Mouse (Mus musculus) bone marrow, adult 2 months (tissue): ENCODE results near the gene Zap70. TPM values are rescaled to one million over a fixed set of nuclear protein-coding genes. Genes with fewer than 3 reads are reported as not detected.
A peak's percentile ranks its signal among the peaks of the same experiment; 100 is the strongest.

Source experiments
- H3K27ac ChIP-seq: fragments of 200-500 bp; 2 replicates; pipeline ENCODE4 v1.5.1; 2012; ENCODE audit warnings: low read depth, mild to moderate bottlenecking, control low read depth, inconsistent platforms, low read length; ENCODE audit not compliant: control insufficient read depth, poor library complexity, insufficient read depth
- H3K4me1 ChIP-seq: fragments of 200-500 bp; 2 replicates; pipeline ENCODE4 v1.6.1; 2011; ENCODE audit warnings: low read length; ENCODE audit not compliant: control insufficient read depth, insufficient read depth
- H3K4me3 ChIP-seq: fragments of 200-500 bp; replicated peaks from 2 replicates; pipeline ENCODE3; 2011; ENCODE audit warnings: mild to moderate bottlenecking, low read depth, low read length, control low read depth; ENCODE audit not compliant: control insufficient read depth
- CTCF ChIP-seq: fragments of 200-500 bp; IDR thresholded peaks from 2 replicates; pipeline ENCODE4 v1.5.1; 2011; ENCODE audit warnings: low read length, control low read depth; ENCODE audit not compliant: control insufficient read depth, insufficient read depth
- POLR2A ChIP-seq: fragments of 200-500 bp; IDR thresholded peaks from 2 replicates; pipeline ENCODE4 v1.6.1; 2011; ENCODE audit warnings: low read depth, mild to moderate bottlenecking, control low read depth, low read length, borderline replicate concordance; ENCODE audit not compliant: control insufficient read depth
- WGBS: fragments of 180-500 bp; shearing (Covaris S2); methylation state at CpG from one replicate; pipeline ENCODE4 v1.1.7; 2018; 5-methylcytosine and 5-hydroxymethylcytosine counted together
- polyA plus RNA-seq: library from polyadenylated mRNA; stranded (reverse); fragments of >200 nt; gene quantifications from 2 replicates; pipeline ENCODE4 v1.2.4, GENCODE M21; 2011; ENCODE audit warnings: low replicate concordance; ENCODE audit not compliant: missing spikeins, insufficient read depth, insufficient read length

Zap70 gene
- polyA plus RNA-seq, 1 experiment: 5.3 TPM

DNA sequence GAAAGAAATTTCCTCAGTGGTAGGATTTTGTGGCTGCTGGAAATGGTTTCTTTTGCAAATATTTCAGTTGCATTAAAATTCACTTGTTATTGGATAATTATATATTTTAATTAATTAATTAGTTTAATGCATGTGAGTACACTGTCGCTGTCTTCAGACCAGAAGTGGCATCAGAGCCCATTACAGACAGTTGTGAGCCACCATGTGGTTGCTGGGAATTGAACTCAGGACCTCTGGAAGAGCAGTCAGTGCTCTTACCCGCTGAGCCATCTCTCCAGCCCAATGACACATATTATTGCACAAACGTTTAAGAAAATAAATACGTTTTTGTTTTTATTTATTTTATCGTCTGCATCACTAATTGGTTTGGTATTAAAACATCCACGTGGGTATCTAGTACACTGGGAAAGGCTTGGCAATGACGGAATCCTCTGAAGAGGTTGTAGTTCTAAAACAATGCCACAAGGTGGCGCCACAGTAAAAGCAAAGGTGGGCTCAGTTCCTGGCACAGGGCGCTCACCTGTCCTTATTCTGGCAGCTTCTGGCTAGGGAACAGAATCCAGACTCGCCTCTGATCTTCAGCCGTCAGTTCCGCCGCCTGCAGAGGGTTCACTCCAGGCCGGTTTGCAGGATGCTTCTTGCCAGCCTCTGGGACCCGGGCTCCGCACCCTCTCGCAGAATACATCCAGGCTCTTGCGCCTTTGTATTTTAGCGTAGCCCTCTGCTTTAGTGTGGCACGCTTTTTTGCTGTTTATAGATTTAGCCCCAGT is 23.0 kb downstream of the Zap70 start:
- WGBS: 4% methylated on average over 20 of the region's 20 CpGs
- no peak overlapping the region for H3K4me3 ChIP-seq
- no peak for TF ChIP-seq POLR2A
- peak; percentile 82 for TF ChIP-seq CTCF
- no peaks in the 10 kb centered on the region; the same call in 1 of the 2 replicates for H3K4me1 ChIP-seq
- no peak overlapping the region for H3K27ac ChIP-seq

DNA sequence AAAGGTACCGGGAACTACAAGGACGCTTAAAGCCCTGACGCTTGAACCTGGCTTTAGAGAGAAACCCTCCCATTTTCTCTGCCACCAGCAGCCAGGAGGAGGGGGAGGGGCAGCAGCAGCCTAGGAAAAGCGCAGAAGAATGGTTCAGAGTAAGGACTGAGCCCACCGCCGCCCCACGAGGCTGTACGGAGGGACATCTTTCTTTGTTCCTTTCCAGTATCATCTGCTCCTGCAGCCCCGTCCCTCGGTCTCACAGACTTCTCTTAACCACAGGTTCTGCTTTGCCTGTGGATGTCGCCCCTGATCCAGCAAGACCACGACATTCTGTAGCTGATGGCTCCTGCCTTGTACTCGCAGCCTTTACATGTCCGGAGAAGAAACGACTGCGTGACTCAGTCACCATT is 23.6 kb downstream of the Zap70 start:
- WGBS: 3% methylated on average over 16 of the region's 16 CpGs
- H3K27ac ChIP-seq: no peak overlapping the region
- no peak for TF ChIP-seq CTCF
- TF ChIP-seq POLR2A: no peak
- no peaks in the 10 kb centered on the region; the same call in 1 of the 2 replicates for H3K4me1 ChIP-seq
- no peak overlapping the region for H3K4me3 ChIP-seq

DNA sequence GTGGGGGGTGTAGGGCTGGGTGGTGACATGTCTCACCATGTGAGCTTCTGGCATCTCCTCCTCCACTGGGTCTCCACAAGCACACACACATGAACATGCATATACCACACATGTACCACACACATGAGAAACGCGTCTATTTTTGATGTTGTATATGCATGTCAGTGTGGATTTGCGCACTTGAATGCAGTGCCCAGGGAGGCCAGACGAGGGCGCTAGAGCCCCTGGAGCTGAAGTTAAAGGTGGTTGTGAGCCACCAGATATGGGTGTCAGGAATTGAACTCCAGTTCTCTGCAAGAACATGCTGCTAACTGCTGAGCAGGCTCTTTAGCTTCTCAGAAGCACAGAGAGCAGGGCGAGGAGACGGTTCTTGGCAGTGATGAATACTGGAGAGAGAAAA is 24.8 kb downstream of the Zap70 start:
- Histone ChIP-seq H3K4me1 (no peaks in the 10 kb centered on the region; the same call in 1 of the 2 replicates), H3K4me3 (no peak overlapping the region), H3K27ac (no peak overlapping the region)
- TF ChIP-seq POLR2A (no peak), CTCF (peak; percentile 49)
- WGBS: 93% methylated on average over 7 of the region's 7 CpGs

DNA sequence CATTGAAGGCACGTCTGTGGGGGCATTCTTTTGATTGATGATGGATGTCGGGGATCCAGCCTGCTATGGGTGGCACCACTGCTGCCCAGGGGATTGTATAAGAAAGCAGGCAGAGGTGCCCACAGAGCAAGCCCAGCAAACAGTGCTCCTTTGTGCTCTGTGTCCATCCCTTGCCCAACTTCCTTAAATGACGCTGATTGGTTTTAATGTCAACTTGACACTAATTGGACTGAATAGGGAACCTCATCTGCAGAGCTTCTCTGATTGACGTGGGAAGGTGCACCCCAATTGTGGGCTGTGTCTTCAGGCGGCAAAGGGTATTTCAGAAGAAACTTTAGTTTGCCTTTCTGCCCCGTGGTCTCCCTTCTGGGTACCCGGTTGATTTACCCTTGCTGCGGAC is 27.8 kb downstream of the Zap70 start:
- no peak overlapping the region for H3K27ac ChIP-seq
- no peak for TF ChIP-seq POLR2A
- no peak for TF ChIP-seq CTCF
- H3K4me3 ChIP-seq: no peak overlapping the region
- H3K4me1 ChIP-seq: no peaks in the 10 kb centered on the region; the same call in 1 of the 2 replicates
- WGBS: 50% methylated on average over 8 of the region's 8 CpGs

DNA sequence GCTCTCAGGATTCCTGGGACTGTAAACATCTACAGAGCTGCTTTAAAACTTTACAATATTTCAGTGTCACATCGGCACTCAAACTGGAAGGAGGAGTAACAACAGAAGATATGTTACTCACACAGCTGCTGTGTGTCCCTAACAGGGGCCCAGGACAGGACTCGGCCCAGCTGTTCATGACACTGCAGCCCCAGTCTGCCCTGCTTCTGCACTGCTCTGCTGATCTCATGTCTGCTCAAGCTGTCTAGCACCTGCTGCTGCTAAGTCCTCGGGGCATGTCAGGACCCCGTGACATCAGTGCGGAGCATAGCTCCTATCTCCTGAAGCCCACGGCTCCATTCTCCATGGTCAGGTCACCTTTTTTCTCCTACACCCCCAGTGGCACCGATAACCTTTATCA is 35.1 kb downstream of the Zap70 start:
- Histone ChIP-seq H3K27ac (0 out of 2 replicates have a peak overlapping the region, but pooled peaks have one; percentile 17), H3K4me1 (peaks cover 4% of the 10 kb centered on the region; the same call in 1 of the 2 replicates), H3K4me3 (no peak overlapping the region)
- 80% methylated on average over 7 of the region's 7 CpGs for whole genome bisulfite sequencing
- TF ChIP-seq POLR2A: no peak
- no peak for TF ChIP-seq CTCF

DNA sequence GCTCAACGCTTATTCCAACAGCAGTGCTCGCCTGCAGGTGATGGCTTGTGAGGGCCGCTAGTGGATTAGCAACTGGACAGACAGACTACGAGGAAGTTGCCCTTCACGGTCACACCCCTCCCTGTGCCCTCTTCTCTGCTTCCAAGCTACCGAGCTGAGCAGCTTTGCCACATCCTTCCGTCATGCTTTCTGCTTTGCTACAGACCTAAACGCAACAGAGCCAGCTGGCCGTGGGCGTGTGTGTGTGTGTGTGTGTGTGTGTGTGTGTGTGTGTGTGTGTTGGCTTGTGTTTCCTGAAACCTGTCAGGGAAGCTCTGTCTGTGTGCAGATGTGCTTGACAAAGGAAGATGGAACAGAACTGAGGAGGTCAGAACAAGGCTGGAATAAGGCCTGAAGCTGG is 35.9 kb downstream of the Zap70 start:
- Histone ChIP-seq H3K4me1 (peaks cover 4% of the 10 kb centered on the region; the same call in 1 of the 2 replicates), H3K27ac (peak overlapping the region; percentile 25; the same call in 1 of the 2 replicates), H3K4me3 (no peak overlapping the region)
- TF ChIP-seq POLR2A (no peak), CTCF (no peak)
- 14% methylated on average over 10 of the region's 10 CpGs for WGBS

DNA sequence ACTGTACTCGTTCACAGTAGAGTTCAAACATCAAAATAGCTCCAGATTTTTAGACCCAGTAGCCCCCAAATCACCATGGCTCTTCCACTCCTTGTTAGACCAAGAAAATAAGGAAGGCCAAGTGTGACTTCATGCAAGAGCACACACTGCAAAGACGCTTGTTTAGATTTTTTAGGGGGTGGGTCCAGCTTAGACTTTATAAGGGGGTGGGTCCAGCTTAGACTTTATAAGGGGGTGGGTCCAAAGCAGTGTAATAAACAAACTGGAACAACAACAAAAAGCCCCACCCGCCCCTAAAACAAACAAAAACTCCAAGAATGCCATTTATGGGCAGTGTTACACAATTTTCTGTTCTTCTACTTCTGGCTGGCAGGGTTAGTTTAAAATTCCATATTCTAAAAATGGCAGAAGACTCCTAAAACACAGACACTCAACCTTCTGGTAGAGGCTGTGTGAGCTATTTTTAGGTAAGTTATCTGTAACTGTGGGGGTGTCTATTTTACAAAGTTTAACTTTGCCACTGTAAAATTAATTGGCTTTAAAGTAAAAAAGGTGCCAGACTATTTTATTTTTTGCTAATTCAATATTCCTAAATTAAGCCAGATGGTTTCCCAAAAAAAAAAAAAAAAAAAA is 38.9 kb downstream of the Zap70 start:
- H3K4me3 ChIP-seq: no peak overlapping the region
- 74% methylated on average over 3 of the region's 3 CpGs for WGBS
- TF ChIP-seq CTCF (no peak), POLR2A (no peak)
- H3K4me1 ChIP-seq: peaks cover 4% of the 10 kb centered on the region; the same call in 1 of the 2 replicates
- H3K27ac ChIP-seq: no peak overlapping the region

DNA sequence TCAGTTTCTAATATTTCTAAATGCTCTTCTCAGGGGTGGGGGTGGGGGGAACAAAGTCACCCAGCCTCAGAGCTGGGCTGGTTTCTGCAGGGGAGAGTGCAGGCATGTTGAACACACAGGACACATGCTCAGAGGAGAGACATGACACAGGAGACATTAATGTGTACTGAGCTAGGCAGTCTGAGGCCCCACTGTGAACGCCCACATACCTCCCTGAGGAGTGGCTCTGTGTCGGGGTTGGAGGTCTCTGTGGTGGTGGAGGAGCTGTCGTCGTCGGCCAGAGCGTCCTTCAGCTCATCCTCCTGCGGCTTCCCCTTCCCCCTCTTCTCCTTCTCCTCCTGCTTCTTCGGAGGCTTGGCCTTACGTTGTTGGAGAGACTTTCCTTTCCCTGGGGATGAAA is 42.7 kb downstream of the Zap70 start:
- H3K4me3 ChIP-seq: no peak overlapping the region
- TF ChIP-seq CTCF (no peak), POLR2A (no peak)
- WGBS: 92% methylated on average over 9 of the region's 9 CpGs
- H3K4me1 ChIP-seq: no peaks in the 10 kb centered on the region; the same call in 1 of the 2 replicates
- no peak overlapping the region for H3K27ac ChIP-seq
